Mouse (Mus musculus) midbrain, embryonic 12.5 days (tissue): ENCODE measurements around the gene Msmo1. TPM values are rescaled to one million over a fixed set of nuclear protein-coding genes. Genes with fewer than 3 reads are reported as not detected.

Source experiments
- ATAC-seq: fragments of 200-750 bp; cut with Nextera tagmentation; 2 replicates; pipeline ENCODE4 v1.8.0; 2017; ENCODE audit warnings: low read depth, moderate TSS enrichment, moderate library complexity; ENCODE audit not compliant: low FRiP score
- H3K27ac ChIP-seq: fragments of 300-500 bp; sonication (generic); replicated peaks from 2 replicates; pipeline ENCODE4 v1.5.1; 2016; ENCODE audit warnings: mild to moderate bottlenecking
- H3K27me3 ChIP-seq: fragments of 300-500 bp; sonication (generic); 2 replicates; pipeline ENCODE4 v1.6.1; 2016; ENCODE audit warnings: mild to moderate bottlenecking
- H3K36me3 ChIP-seq: fragments of 300-500 bp; sonication (generic); 2 replicates; pipeline ENCODE4 v1.6.1; 2016
- H3K4me1 ChIP-seq: fragments of 300-500 bp; sonication (generic); 2 replicates; pipeline ENCODE4 v1.6.1; 2016
- H3K4me2 ChIP-seq: fragments of 300-500 bp; sonication (generic); replicated peaks from 2 replicates; pipeline ENCODE4 v1.6.1; 2016; ENCODE audit warnings: mild to moderate bottlenecking, moderate library complexity
- H3K4me3 ChIP-seq: fragments of 300-500 bp; sonication (generic); 2 replicates; pipeline ENCODE4 v1.5.1; 2016; ENCODE audit warnings: mild to moderate bottlenecking
- H3K9ac ChIP-seq: fragments of 300-500 bp; sonication (generic); replicated peaks from 2 replicates; pipeline ENCODE4 v1.6.1; 2016; ENCODE audit warnings: mild to moderate bottlenecking, moderate library complexity
- H3K9me3 ChIP-seq: fragments of 300-500 bp; sonication (generic); 2 replicates; pipeline ENCODE4 v1.6.1; 2016; ENCODE audit warnings: mild to moderate bottlenecking
- WGBS: fragments of 180-500 bp; shearing (Covaris S2); methylation state at CpG from one replicate; pipeline ENCODE4 v1.1.7; 2016; 5-methylcytosine and 5-hydroxymethylcytosine counted together
- polyA plus RNA-seq: library from polyadenylated mRNA; unstranded; fragments of >200 nt; fragmentation: Nextera tagmentation; extraction: Ambion mirVana; gene quantifications from 2 replicates; pipeline ENCODE4 v1.2.1, GENCODE M21; 2016

The Msmo1 gene
- polyA plus RNA-seq, 1 experiment from 2014 or later, result 212 TPM

GRCm38 (mm10) chr8:64671937-64672336, 61.7 kb downstream of the Msmo1 start:
- Histone ChIP-seq H3K27ac (no peak overlapping the region), H3K36me3 (0 out of 2 replicates have a peak, but pooled peaks cover 5% of the 10 kb centered on the region), H3K4me2 (no peak overlapping the region), H3K4me1 (peaks cover 4% of the 10 kb centered on the region), H3K9ac (no peak overlapping the region), H3K27me3 (no peaks in the 10 kb centered on the region), H3K9me3 (no peaks in the 10 kb centered on the region), H3K4me3 (no peak overlapping the region)
- WGBS, result 17% methylated on average over 1 of the region's 1 CpGs
- ATAC-seq, result no peak

Other genes starting within 250 kb of the Msmo1 start
- 426 and 488 TPM in 2 replicates for gene Cpe, start 40.7 kb downstream of the Msmo1 start, polyA plus RNA-seq
- gene Klhl2, start 116.2 kb upstream of the Msmo1 start, polyA plus RNA-seq, result 24.3 and 32.1 TPM in 2 replicates
- gene Tmem192, start 213.4 kb upstream of the Msmo1 start, polyA plus RNA-seq, result 15.3 and 15.8 TPM in 2 replicates